Mouse (Mus musculus) retina, embryonic 14.5 days (tissue): ENCODE measurements around the gene Iqsec1.

Experiments used
- DNase-seq: peaks from one replicate; pipeline ENCODE4 v3.0.0-alpha.2; 2015; ENCODE audit warnings: low spot score

The Iqsec1 gene

DNA sequence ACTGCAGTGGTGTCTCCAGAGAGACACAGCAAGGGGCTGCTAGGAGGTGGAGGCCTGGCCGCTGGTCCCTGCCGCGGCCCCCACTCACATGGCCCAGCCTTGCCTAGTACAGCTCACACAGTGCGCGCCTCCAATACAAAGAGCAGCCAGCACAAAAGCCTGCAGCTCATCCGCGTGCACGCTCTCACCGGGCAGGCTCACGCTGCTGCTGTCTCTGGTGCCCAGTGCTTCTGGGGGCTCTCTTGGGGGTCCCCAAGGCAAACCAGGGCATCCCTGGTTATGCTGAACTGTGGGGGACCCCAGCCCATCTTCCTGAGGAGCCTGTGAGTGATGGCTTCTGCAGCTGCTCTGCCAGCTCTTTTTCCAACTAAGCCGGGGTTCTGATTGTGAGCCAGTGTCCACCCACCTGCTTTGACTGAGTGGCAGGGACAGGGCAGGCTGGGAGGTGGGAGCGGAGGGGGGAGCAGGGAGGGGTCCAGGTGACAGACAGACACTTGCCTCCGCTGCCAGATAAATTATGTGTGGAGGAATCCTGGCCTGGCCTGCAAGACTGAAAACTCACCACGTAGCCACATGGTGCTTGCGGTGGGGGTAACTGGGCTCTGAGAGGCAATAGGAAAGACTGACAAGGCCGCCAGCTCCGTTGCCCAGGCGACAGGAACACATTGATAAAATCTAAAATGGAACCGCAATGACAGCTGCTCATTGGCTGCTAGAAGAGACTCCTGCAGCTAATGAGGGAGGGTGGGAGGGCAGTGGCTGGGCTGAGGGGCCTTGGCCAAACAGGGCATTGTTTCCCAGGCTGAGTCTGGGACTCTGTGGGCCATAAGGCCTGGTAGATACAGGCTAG, 206.3 kb downstream of the Iqsec1 start:
- DNase-seq, result peak; percentile 83

DNA sequence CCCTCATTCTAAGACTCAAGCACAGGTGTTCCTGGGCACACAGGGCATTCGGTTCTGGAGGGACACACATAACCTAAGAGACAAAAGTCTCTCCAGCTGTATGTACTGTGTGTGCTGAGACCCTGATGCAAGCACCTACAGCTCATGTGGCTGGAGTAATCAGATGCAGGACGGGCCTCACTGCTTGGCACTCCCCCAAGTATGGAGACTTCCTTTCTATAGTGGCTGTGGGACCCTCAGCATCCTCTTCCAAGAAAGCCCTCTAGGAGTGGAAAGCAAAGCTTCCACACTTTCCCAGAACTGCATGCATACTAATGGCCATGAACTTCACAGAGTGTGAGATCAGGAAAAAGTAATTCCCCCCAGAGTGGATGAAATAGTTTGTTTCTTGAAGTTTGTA, 208.0 kb downstream of the Iqsec1 start:
- DNase-seq, result no peak

DNA sequence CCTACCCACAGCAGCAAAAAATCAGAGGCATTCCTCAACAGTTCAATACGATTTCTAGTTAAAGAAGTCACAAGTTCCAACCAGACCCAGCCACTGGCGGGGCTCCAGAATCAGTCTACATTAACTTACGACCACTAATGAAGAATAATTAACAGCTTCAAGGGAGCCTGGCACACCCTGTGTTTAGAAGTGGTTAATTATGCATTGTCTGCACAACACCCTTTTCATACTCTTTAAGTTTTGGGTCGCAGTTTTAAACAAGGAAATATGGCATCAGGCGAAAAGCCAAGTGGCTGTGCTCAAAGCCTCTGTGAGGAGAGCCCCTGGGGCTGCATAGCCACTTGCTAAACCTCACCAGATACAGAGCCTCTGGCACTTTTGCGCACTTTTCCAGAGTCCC, 209.6 kb downstream of the Iqsec1 start:
- no peak for DNase-seq

DNA sequence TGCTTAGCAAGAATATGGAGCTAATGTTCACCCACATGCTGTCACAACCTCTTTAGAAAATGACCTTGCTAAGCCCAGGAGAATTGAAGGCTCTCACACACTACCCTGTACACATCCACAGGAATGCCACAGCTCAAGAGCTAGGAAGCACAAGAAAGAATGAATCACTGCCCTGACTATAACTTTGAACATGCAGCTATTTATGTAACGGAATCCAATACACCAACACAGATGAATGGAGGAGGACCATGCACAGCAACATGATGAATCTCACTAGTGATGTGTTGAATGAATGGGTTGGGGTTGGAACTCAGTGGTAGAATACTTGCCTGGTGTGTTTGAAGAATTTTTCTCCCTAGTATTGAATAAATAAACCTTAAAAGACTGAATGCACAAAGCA, 211.2 kb downstream of the Iqsec1 start:
- no peak for DNase-seq

DNA sequence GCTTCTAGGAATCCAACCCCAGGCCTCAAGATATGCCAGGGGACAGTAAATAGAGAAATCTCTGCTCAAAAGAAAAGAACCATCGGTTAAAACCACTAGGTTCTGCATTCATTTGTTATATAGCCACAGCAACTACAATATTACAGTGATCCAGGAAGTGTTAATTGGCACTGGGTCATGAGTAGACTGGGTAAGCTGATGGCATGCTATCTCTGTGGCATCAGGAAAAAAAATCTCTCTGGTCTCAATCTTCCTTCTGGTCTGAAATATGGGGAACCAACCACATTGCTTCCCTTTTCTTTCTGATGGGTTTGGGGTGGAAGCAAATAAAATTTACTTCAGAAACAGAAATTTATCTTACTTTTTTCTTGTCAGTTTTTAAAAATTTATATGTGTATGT, 212.9 kb downstream of the Iqsec1 start:
- DNase-seq, result no peak

DNA sequence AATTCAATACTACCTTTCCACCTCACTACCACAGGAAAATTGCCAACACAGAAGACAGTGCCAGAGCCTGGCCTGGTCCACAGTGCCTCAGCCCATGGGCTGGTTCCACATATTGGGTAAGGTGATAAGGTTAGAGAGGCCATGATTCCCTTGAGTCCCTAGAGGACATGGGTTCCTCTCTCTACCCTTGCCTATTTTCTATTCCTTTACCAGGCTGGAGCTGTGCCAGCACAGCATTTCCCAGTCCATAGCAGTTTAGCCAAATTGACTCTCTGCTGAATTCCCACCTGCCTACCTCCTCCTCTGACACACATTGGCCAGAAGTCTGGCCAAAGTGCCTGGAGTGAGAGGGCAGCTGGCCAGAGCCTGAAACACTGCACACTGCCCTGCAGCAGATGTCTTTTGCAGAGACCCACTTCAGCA, 214.7 kb downstream of the Iqsec1 start:
- no peak for DNase-seq

DNA sequence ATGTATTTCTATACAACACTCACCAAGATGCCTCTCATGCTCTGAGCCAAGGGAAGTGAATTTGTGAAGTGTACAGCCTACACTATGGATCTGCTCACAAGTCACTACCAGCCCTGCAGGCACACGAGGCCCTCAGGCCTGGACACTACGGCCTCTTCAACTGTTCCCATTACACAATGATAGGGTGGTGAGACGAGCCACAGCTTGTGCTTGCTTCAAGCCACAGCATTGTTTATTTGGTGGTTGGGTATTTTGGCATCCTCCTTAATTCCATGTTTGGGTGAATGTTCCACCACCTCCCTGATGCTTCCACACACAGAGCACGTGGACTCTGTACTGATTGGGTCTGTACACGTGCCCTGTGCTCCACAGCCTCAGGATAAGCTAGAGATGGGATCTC, 216.4 kb downstream of the Iqsec1 start:
- DNase-seq, result no peak

DNA sequence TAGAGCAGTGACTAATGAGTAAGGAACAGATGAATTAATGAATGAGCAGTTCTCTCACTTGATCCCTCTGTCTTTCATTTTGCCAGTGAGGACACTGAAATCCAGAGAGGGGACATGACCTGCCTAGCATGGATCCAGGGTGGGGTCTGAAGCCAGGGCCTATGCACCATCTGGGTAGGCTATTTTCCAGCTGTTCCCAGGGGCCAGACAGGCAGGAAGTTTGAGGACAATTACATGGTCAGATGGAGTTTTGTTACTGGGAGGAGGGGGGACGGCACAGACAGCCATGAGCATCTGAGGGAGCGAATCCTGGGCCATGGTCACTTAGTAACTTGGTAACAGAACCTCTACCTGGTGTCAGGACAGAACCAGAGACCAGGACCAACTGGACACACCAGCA, 220.0 kb downstream of the Iqsec1 start:
- DNase-seq, result no peak

DNA sequence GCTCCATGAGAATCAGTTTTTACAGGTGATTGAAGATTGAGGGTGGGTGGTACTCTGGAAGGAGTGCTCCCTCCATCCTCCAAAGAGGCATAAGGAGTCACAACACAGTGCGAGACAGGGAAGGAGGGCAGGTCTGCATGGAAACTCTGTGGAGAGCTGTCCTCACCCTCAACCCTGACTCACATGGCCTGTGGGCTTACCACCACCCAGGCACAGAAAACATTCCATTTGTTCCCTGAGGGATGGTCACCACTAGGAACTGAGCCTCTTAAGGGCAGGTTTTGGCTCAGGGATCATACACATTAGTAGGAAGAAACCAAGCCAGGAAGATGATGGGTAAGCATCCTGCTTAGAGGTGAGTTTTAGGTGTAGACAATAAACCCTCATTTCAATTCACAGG, 220.6 kb downstream of the Iqsec1 start:
- DNase-seq, result no peak

DNA sequence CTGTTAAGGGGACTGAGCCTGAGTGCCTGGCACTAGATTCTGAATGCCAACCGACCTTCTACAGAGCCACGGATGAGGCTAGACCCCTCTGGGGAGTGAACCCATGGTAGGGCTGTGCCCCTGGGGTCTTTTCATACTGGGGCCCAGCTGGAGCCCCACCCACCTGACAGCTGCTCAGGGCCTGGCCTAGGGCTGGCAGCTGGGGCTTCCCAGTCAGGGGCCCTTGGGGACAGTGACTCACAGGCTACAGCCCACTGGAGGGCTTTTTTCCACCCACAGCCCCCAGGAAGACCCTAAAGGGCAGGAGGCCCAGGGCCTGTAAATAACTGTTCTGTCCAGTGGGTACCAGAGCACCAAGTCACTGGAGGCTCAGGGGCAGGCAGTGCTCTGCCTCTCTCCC, 223.7 kb downstream of the Iqsec1 start:
- DNase-seq, result no peak

DNA sequence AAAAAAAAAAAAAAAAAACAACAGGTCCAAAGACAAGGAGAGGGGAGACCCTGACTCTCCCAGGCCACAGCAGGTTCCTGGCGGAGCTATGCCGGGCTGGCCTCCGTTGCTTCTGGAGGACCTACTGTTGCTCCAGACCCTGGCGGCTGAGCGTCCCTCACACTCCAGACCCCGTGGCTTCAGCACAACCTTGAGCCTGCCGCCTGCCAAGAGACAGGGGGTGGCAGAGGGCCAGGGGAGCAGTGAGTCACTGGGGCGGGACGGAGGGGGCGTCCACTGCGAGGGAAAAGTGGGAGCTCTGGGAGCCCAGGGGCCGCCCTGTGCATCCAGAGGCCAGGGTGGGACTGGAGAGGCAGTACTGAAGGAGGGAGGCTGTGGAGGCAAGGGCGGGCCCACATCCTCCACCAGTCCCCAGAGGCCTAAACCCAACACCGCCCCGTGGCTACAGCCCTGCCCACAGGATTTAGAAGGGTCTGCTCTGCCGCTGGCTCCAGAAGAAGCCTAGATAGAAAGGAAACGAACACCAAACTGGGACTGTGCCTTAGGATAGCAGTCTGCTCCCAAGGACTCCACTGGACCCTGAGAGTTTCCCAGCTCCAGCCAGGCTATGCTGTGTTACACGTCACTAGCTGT, 224.4 kb downstream of the Iqsec1 start:
- DNase-seq, result no peak

DNA sequence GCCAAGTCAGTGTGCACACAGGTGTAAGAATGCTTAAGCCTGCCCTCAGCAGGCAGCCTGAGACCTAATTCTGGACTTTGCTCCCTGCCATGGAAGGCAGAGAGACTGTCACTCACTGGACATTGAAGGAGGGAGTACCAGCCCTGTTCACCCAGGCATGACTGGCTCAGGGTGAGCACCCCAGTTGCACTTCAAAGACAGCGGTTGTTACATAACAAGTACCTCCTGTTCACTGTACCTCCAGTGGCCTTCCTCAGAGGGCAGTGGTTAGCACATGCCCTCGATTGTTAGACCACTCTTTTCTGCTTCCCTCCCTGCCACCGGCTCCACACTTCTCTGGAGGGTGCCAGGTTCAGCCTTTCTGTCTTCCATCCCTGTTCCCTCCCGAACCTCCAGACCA, 225.2 kb downstream of the Iqsec1 start:
- no peak for DNase-seq

DNA sequence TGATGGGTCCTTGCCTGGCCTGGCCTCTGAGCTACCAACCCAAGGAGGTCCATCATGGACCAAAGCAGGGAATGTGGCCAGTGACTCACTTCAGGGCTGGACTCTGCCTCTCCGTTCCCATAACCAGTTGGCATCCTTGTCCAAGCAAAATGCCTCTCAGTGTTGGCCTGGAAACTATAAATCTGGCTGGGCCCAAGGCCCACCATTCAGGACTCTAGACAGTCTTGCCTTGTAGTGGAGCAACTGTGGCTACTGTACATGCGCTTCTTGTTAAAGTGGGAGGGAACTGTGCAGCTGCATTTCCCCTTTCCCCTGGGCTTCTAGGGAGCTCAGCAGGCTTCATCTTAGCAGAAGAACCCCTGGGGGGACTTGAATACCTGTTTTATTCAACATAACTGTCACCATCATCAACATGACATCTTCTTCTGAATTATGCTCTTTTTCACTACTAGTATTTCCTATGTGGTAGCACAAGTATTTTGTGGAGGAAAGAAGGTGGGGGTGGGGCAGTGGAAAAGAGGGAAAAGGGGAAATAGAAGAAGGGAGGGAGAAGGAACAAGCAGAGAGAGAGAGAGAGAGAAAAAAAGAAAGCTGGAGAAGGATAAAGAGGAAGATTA, 226.3 kb downstream of the Iqsec1 start:
- no peak for DNase-seq

DNA sequence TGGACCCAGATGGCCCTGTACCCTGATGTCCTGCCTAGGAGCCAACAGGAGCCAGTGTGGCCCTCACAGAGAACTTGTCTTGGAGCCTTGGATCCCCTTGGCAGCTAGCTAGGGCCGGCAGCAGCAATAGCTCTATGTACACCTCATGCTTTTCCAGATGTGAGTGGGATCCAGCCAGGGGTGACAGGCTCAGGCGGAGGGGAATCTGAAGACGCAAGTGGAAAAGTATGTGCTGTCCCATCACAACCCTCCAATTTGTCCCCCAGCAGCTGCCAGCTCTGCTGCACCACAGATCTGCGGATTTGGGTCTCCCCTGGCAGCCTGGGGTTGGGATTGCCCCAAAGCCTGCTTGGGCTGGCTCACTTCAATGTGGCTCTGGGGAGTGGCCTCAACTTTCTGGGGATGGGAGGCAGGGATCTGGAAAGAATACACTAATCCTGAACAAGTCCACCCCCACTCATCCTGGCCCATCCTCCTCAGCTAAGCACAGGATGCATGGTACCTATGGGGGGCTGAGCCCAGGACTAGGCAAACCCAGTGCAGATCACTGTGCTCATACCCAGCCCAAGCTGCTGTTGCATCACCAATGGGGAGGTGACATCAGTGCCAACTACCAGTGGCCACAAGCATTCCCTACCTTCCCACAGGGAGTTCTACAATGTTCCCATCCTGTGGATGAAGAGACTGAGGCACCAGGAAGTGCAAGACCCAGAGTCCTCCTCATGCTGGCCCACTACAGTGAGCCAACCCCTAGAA, 227.0 kb downstream of the Iqsec1 start:
- DNase-seq, result no peak

DNA sequence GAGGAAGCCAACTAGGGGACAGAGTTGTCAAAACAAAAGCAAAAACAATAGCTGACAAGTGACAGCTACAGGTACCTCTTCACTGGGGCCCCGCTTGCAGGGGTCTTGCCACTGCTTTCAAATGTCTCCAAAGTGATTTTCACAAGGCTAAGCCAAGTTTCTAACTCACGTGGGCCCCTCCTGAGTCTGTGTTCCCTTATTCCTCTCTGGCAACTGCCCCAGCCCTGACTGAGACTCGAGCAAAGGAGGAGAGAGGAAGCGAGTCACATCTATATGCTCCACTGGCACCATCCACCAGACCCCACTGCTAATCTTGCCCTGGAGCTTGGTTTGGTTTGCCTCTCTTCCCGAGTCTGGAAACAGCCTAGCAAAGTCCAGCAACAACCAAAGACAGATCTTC, 227.6 kb downstream of the Iqsec1 start:
- no peak for DNase-seq

DNA sequence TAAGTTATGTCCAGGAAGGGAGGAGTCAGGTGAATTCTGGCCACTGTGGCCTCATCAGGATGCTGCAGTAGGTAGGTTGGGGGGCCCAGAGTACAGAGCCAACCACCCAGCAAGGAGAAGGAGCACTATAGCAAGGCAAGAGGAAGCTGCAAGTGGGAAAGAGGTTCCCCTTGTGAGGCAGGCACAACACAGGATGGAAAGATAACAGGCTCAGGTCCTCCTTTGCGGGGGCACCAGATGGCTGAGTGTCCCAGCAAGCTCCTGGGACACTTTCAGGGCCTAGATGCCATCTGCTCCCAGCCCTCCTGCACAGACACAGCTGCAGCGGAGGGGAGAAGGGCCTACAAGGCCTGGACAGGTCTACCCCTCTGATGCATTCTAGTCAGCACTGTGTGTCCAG, 228.7 kb downstream of the Iqsec1 start:
- peak; percentile 54 for DNase-seq

DNA sequence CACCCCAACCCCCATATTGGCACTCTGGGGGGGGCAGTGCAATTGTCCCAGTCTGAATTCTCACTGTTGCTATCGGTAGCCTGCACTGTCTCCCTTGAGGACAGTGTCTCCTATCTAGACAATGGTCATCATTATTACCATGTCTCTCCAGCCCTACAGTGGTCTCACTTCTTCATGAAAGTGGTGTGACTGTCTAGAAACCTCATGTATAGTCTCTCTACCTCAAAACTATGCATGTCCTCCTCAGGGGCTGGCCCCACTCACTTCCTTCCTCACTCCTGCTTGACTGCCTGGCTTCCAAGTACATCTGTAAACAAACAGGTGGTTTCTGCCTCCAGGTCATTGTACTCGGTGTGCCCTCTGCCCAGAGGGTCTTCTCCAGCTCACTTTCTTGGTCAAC, 230.3 kb downstream of the Iqsec1 start:
- DNase-seq, result no peak

DNA sequence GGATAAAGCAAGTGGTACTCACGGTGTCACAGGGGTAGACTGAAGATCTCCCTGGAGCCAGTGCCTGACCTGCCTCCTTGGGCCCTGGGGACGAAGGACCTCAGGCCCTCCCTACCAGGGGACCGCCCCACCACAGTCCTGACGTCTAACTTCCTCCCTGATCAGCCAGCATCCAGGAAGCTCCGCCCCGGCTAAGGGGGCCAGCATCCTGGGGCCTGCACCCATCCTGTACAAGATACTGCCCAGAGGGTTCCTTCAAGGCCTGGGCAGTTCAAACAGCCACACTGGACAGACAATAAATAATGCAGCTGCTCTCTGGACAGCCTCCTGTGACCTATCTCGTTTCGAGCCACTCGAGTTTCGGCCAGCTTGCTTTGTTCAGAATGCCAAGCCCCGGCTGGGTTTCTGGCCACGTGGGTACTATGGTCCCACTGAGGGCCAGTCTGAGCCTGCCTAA, 231.0 kb downstream of the Iqsec1 start:
- DNase-seq, result no peak

DNA sequence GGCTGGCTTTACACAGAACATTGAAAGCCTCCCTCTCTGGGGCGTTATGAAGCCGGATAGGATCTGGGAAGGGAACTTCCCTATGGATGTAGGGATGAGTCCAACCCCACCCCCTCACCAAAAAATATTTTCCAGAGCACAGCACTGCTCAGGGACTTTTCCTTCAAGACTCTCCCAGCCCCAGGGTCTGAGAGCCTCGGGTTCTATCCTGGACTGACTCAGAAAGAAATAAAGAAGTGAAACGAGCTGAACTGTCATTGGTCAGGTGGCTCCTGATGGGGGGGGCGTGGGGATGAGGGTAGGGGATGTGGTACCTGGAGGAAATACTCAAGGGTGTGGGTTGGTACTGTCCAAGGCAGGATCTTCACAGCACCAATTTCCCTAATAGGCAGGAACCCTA, 231.9 kb downstream of the Iqsec1 start:
- DNase-seq, result no peak

DNA sequence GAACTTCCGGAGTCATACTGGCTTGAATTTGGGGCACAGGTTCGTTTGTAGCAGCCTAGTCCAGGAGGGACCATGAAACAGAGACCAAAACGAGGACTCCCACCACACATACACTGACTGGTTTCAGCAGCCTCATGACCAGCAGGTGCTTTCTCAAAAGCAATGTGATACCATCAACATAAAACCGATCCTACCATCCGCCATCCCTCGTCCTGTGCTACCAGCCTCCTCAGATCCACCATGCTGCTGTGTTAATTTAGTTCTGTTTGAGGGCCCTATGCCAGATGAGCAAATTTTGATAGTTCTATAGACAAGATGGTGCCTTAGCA, 232.9 kb downstream of the Iqsec1 start:
- no peak for DNase-seq

DNA sequence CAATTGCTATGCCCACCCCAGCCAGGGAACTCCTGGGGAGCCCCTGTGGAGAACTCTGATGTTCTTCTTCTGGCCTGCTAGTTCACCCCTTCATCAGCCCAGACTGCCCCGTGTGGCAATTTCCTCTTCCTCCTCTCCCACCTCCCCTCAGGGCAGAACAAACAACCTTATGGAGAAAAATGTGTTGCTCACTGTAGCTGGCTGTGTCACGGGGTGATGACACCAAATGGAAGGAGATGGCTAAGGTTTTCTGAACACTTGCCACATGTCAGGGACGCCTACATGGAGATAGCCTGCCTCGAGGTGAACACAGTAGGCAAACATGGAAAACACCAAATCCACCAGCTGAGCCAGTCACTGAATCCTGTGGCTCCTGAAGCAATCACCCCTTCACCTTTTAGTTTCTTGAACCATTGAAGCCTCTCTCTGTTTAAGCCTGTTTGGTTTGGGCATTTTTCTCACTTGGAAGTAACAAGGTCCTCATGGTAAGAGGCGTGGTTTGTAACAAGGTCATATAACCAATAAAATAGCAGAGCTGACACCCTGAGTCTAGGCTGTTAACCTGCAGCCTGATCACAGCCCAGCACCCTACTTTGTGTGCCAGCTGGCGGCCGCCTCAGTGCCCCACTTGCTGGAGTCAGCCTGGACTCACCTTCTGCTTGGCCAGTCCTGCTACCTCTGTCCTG, 233.4 kb downstream of the Iqsec1 start:
- DNase-seq, result no peak

DNA sequence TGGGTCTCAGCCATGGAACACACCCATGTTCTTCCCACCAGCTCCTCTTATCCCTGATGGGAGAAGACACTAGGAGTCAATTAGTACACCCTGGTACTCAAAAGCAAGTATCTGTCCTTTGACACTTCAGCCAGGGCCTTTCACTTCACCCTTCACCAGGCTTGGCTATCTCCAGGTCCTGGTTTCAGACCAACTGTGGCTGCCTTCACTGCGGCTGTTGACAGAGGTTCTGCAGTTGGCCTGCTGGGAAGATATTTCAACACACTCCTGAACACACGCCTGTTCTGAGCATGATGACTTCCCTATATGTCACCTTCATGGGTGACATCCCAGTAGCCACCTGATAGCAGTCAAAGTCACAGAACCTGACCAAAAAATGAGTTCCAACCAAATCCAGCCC, 234.4 kb downstream of the Iqsec1 start:
- DNase-seq, result no peak
